Mouse (Mus musculus): Measurements from ENCODE around the gene Rasal1.

Gene Rasal1

DNA sequence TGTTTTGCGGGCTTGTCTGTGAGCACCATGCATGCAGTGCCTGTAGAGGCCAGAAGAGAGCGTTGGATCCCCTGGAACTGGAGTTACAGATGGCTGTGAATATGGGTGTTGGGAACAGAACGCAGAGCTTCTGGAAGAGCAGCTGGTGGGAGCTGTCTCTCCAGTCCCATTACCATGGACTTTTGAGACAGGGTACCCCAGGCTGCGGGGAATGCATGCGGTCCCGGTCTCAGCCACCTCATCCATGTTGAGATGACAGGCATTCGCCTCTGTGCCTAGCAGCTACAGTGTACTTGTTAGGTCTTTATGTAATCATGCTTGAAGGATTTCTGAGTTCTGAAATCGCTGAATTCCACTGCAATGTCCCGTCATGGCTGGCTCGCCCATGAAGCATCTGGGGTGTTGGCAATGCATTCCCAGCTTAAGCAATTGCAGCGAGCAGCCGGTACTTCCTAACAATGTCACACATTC is 7.7 kb downstream of the Rasal1 start:
- DNase-seq = no peak

DNA sequence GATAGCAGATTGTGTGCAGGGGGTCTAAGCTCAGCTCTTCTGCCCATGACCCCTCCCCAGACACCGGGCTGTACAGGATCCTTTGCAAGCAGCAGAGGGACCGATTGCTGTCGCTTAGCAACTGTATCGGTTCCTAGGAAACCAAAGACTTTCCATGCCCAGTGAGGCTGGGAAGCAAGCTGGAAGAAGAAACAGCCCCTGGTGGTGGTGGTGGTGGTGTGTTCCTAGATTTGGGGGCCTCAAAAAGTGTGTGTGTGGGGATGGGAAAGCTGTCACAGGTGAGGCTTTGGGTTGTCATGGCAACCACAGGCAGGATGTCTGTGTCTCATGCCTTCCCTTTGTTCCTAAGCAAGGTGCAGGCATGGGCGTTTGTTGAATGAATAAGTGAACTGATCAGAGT is 12.2 kb downstream of the Rasal1 start:
- no peak for DNase-seq

DNA sequence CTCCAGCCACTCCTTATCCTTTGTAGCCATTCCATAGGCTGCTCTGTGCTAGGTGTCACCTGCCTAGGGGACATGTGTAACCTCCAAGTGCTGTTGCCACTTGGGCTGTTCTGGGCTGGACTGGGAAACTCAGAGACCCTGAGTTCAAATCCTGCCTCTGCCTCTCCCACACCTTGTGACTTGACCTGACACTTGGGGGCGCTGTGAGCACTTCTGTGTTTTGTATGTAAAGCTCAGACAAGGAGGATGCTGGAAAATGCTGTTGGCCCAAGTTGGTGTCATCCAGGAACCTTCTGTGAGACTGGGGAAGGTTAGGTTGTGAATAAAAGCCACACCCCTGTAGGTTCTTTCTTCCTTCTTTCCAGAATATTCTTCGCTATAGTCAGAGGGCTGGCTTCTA is 16.3 kb downstream of the Rasal1 start:
- peak in 1 of 2 experiments; percentile 27 for DNase-seq

DNA sequence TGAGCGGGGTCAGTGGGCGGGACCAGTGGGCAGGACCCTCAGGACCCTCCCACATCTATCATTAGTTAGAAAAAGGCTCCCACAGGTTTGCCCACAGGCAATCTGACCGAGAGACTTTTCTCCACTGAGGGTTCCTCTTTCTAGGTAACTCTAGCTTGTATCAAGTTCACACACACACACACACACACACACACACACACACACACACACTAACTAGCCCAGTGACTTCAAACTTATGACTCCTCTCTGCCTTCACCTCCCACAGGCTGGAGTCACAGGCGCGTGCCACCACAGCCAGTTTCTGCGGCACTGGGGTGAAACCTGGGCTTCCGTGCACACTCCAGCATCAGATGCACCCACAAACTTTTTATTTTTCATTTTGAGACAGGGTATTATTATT is 20.1 kb downstream of the Rasal1 start:
- DNase-seq = peak; percentile 64 to 67

DNA sequence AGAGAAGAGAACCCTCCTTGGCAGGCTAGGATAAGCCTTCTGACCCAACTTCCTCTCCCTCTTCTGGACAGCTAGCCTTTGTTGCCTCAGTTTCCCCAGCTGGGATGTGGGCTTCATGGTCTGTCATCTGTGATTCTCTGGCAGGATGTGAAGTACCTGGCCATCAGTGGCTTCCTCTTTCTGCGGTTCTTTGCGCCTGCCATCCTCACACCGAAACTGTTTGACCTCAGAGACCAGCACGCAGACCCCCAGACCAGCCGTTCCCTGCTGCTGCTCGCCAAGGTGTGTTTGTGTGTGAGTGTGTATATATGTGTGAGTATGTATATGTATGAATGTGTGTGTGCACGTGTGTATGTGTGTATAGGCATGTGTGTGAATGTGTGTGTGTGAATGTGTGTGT is 21.5 kb downstream of the Rasal1 start:
- DNase-seq = no peak

DNA sequence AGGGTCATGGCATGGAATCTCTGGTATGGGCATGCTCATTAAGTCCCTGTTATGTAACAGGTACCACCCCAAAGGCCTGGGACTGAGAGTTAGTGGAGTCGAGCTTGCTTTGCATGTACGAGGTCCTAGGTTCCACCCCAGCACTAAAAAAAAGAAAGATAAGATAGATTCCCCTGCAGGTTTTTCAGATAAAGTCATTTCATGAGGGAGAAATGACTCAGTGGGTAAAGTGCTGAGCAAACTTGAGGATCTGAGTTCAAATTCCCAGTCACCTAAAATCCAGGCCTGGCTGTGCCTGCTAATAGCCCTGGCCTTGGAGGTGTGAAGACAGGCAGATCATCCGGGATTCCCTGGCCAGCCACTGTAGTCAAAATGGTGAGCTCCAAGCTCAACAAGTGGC is 23.3 kb downstream of the Rasal1 start:
- no peak for DNase-seq

DNA sequence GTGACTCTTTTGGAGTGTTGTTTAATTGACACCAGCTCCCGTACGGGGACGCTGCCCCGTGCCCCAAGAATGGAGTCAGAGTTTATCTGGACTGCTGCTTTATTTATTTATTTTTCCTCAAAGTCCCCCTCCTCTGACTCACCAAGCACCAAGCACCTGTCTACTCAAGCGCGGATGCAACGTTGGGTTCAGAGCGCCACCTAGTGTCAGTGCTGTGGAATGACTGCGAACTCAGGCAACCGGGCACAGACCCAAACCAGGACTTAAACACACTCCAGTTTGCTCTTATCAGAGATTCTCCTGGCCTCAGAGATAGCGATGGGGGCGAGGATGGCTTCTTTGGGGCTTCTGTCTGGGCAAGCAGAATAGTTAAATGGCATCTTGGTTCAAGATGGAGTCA is 25.0 kb downstream of the Rasal1 start:
- peak; percentile 88 for DNase-seq

DNA sequence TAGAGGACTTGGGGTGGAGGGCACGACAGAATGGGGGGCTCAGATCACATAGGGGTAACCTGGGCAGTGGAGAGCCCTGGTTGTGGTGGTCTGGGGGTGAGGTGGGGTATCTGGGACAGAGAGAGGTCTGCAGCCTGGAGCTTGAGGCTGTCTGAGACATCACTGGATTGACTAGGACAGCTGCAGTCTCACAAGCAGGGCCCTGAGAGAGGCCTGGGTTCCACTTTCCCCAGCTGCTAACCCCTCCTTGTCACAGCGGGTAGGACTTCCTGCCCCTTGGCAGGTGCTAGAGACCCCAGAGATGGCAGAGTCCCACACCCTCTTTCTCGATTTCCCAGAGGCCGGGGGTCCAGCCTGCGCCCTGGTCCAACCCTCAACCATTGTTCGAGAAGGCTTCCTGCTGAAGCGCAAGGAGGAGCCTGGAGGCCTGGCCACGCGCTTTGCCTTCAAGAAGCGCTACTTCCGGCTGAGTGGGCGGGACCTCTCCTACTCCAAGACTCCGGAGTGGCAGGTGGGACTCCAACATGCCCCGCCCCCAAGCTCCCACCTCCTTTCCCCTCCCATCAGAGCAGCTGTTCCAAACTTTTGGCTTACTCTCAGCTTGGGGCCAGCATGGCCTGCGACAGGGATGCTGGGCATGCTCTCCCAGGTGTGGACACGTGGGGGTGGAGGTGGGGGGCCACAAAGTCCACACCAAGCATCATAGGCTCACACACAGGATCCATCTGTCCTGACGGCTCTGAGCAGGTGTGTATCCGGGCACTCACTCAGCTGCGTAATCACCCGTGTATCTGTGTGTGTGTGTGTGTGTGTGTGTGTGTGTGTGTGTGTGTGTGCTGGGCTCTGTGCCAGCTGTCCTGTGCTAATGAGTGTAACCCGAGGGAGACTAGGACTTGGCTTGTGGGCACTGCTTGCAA is 25.9 kb downstream of the Rasal1 start:
- DNase-seq = peak in 1 of 2 experiments; percentile 38

DNA sequence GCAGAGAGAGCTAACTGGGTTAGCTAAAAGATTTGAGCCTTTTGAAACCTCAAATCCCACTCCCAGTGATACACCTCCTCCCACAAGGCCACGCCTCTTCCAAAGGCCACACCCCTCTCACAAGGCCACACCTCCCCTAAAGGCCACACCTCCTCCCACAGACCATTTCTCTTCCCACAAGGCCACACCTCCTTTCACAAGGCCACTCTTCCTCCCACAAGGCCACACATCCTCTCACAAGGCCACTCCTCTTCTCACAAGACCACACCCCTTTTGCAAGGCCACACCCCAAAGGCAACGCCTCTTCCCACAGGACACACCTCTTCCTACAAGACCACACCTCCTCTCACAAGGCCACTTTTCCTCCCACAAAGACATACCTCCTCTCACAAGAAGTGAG is 28.9 kb downstream of the Rasal1 start:
- DNase-seq = peak; percentile 78 to 83

DNA sequence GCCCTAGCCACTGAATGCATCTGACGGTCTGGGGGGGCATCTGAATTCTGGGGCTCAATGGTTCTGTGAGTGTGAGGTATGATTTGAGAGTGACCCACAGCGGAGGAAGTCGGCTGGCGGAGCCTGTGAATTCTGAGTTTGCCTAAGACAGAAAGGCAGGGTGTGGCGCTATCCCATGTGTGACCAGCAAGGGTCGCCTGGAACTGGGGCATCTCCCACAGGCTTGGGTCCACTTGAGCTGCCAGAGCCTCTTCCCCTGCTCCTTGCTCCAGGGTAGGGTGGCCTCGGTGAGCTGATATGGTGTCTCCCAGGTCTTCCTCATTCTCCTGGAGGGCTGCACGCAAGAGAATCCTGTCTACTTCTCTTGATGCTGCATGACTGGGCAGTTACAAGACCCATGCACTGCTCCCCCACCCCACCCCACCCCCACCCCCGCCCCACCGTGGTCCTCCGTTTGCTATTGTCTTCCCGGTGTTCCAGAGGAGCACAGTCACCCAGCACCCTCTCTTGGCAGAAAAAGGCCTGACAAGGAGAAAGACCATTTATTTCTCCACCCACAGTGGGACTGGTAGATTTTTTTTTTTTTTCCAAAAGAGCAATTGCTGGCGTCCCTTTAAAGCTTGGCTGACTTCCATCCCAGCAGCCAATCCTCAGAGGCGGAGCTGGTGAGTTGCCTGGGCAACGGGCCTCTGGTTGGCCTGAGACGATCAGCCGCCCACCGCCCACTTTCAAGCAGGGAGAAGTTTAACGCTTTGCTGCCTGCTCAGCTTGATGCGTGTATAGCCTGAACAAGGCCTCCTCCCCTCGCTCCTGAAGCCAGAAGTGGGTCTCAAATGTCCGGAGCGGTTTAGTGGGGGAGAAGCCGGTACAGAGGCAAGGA is 31.3 kb downstream of the Rasal1 start:
- peak; percentile 74 to 75 for DNase-seq

DNA sequence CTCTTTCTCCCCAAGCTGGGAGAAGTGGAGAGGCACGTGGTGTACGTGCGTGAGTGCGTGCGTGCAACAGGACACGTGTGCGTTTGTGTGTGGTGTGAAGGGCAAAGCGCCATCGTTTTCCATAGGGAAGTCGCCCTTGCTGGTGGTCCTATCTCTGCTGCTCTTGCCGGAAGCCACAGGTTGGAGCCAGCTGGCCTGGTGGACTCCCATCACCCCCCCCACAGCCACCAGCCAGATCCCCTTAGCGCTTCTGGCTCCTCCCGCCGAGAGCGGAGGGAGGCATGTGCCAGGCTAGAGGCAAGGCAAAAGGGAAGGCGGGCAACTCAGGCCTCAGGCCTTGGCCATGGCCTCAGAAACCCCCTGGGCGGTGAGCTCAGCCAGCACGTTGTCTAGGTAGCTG is 32.3 kb downstream of the Rasal1 start:
- DNase-seq = no peak

DNA sequence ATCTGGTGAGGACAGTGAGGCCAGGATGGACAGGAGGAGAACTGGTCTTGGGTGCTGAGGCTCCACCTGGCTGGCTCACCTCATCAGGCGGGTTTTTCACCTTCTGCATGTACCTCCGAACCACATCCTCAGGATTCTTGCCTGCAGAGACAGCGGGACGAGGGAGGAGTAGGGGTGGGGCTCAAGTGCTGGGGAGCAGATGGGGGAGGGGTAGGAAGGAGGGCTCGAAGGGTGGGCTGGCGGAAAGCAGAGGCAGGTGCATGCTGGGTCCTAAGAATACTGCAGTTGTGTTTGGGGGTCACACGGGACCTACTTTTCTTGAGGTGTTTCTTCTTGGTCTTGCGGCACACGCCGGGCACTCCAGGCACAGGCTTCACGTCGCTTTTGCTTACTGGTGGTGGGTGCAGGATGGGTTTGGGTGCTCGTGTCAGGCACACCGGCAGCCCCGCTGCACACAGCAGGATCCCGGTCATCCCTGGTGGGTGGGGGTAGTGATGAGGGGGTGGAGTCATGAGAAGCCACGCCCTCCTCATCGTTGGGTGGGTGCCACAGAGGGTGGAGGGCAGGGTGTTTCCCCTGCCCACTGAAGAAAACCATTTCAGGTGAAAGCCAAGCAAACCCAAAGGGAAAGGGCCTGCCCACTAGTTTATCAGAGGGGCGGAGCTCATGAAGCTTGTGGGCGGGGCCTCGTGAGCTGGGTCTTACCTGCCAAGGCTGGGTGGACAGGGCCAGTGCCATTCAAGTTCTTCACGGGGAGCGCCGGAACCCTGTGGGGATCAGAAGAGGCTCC is 34.6 kb downstream of the Rasal1 start:
- DNase-seq = peak; percentile 54 to 69

DNA sequence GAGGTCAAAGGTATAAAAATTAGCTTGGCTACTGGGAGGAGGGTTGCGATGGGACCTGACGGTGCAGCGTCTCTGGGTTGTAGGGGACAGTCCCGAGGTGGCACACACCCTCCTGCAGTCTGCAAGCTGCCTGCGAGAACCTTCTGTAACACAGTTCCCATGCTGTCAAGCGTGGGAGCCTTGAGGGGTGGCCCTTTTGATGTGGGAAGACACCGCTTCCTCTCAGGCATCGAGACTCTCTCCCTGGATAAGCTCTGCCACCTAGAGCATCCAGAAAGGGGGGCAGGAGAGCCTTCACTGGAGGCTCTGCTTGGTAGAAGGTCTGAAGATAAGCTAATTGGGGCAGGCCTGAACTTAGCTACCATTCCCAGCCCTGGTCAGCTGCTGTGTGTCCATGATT is 37.1 kb downstream of the Rasal1 start:
- DNase-seq = peak in 1 of 2 experiments; percentile 47

DNA sequence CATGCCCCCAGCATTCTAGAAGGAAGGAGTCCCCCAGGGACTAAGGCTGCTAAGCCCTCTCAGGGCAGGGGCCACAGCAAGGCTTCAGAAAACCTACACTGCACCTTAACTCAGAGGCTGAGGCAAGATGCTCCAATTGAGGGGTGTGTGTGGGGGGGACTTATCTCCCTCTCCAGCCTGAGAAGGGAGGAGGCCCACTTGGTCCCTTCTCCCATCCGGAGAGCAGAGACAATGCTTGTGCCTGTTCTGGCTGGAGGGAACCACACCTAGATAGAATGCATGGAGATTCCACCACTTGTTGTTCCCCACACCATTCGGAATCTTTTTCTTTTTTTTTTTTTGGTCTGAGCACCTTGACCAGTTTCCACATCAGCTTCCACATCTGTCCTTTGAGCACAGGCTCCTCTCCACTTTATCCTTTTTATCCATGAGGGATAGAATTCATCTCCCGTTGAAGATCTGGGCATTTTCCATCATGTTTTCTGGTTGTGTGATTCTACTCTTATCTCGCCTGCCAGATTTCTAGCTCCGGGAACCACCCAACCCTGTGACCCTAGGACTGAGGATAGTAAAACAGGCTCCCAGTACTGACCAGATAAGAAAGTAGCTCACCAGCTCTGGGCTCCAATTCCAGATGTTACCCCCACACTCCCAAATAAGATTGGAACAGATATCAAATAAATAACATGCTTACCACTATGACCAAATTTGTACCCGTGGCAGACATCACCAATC is 38.3 kb downstream of the Rasal1 start:
- DNase-seq = no peak

DNA sequence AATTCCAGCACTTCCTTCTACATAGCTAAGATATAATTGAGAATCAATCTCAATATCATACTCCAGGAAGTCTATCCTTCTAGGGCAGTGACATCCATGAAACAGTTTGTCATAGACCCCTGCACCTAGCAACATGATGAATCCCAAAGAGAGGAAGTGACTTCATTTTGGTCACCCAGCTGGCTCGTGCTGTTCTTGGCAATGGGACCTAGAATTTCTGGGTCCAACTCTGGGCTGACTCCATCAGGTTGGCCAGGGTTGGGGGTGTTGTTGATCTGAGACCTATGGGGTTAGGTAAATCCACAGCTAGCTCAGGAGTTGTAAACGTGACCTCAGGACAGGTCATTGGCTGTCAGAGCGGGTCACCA is 38.9 kb downstream of the Rasal1 start:
- no peak for DNase-seq

DNA sequence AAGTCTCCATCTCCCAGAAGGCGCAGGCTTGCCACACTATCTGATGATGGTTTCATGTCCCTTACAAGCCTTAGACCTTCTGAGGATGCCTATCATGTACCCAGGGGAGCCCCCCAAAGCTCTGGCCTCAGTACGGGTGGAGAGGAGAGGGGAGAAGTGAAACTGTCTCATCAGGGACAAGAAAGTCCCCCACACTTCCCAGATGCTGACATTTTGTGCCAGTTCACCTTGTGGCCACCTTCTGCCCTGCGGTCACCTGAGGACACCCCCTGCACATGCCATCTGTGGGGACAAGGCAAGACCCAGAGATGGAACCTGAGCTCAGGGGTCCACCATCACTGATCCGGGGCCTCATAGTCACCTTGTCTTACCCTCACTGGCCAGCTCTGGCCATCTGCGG is 39.3 kb downstream of the Rasal1 start:
- DNase-seq = peak; percentile 74 to 79

DNA sequence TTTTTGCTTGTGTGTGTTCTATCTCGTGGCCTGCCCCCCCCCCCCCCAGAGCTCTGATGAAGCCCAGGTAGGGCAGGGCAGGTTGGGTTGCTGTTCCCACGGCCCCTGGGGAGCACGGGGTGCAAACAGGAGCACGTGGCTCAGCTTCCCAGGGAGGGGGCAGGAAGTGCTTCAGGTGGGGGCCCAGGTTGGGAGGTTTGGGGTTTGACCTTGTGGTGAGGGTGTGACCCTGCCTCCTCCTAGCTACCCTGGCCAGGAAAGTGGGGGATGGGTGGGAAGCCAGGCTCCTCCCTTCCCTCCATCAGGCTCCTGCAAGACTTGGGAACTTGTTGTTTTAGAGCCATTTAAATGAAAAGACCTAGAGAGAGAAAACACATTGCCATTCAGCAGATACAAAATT is 39.8 kb downstream of the Rasal1 start:
- DNase-seq = peak; percentile 62 to 69

DNA sequence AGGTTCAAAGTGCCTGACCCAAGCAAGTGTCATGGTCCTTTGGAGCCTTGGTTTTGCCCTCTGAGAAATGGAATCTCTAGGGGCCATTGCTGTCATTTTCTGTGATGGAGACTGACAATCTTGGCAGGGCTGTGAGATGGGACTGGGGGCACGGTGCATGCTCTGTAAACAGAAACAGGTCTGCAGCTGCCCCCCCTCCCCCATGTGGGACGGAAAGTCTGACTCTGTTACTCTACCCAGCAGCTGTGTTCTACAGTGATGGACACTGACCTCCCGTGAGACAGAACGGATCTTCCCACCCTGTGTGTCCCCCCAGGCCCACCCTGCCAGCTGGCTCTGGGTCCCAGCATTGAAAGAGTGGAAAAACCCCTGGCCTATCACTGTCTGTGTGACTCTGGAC is 41.8 kb downstream of the Rasal1 start:
- no peak for DNase-seq

DNA sequence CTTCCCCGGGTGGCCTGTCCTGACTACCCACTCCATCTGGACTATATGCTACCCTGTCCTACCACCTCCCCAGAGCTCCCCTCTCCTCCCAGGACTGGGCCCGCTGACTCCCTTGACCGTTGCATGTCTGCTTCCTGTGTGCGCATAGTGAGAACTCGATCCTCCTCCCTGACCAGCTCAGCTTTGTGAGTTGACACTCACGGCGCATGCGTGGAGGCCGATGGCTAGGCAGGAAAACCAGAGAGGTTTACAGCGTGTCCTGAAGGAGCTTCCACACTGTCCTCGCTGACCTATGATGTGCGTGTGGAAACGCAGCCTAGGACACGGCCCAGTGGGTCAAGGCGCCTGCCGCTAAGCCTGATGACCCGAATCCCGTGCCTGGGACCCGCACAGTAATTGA is 43.4 kb downstream of the Rasal1 start:
- no peak for DNase-seq

DNA sequence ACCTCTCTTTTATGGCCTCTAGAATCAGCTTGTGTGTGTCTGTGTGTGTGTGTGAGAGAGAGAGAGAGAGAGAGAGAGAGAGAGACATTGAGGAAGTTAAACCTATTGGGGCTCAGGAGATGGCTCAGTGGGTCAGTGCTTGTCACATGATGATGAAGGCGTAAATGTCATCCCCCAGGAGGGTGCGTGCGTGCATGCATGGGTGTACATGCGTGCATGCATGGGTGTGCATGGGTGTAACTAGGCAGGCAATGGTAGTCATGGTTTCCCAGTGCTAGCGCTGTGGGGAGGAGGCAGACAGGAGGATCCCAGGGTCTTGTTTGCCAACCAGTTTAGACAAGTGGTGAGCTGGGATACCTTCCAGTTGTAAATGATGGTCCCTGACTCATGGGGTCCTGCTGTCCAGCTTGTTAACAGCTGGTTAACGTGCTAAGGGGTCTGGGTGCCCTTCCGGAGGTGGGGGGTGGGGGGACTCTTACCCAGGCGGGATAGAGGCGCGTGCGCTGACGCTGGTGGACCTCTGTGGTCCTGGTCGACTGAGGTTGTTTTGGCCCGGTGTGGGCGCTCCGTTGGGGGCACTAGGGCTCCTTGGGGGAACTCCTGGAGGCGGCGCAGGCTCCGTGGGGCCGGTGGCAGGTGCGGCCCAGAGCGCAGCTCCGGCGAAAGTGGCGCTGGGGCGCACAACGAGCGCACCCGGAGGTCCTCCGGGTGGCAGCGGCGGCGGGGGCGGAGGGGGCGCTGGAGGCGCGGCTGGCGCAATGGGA is 45.5 kb downstream of the Rasal1 start:
- peak; percentile 89 to 94 for DNase-seq

DNA sequence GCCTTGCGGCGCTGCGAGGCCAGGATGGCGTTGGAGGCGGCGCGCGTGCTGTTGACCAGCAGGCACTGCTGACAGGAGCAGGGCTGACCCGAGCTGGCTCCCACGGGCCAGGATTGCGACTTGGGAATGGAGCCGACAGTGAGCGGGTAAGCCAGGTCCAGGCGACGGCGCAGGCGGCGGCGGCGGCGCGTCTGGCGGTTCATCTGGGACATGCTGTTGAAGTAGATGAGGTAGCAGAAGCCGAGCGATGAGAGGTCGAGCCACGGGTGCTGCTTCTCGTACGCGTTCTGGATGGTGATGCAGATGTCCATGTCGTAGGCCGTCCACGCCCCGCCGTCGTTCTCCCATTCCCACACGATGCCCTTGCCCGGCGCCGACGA is 46.1 kb downstream of the Rasal1 start:
- no peak for DNase-seq
